Mouse (Mus musculus) CH12.LX (cell line): Measurements from ENCODE around the gene Pkdcc.

ENCODE experiments used
- CTCF ChIP-seq, 2 experiments: IDR thresholded peaks in 1 of 2; conservative IDR thresholded peaks in 1 of 2; 2 replicates each; pipeline ENCODE4 v1.5.1; 2011 to 2012; ENCODE audit warnings: low read depth in 2 of 2, low read length in 2 of 2, improper control_type of control experiment in 1 of 2, inconsistent platforms in 1 of 2, mild to moderate bottlenecking in 1 of 2, moderate library complexity in 1 of 2
- ELF1 ChIP-seq: IDR thresholded peaks from 2 replicates; pipeline ENCODE4 v1.6.1; 2014; ENCODE audit warnings: low read depth, mild to moderate bottlenecking, inconsistent platforms, low read length, improper control_type of control experiment
- EP300 ChIP-seq: IDR thresholded peaks from 2 replicates; pipeline ENCODE4 v1.6.1; 2011; ENCODE audit warnings: low read length, improper control_type of control experiment
- HCFC1 ChIP-seq: IDR thresholded peaks from 2 replicates; pipeline ENCODE4 v1.6.1; 2012; ENCODE audit warnings: low read depth, mild to moderate bottlenecking, inconsistent platforms, low read length, improper control_type of control experiment
- IRF4 ChIP-seq: IDR thresholded peaks from 2 replicates; pipeline ENCODE4 v1.6.1; 2014; ENCODE audit warnings: low read depth, mild to moderate bottlenecking, inconsistent platforms, low read length, improper control_type of control experiment
- MAFK ChIP-seq: IDR thresholded peaks from 2 replicates; pipeline ENCODE4 v1.6.1; 2011; ENCODE audit warnings: low read length, improper control_type of control experiment; ENCODE audit not compliant: insufficient replicate concordance
- MEF2A ChIP-seq: IDR thresholded peaks from 2 replicates; pipeline ENCODE4 v1.6.1; 2014; ENCODE audit warnings: low read depth, mild to moderate bottlenecking, inconsistent platforms, low read length, improper control_type of control experiment, borderline replicate concordance
- NELFE ChIP-seq: IDR thresholded peaks from 2 replicates; pipeline ENCODE4 v1.6.1; 2011; ENCODE audit warnings: low read depth, low read length, improper control_type of control experiment
- POLR2A ChIP-seq: IDR thresholded peaks from 2 replicates; pipeline ENCODE4 v1.6.1; 2011; ENCODE audit warnings: low read depth, mild to moderate bottlenecking, improper control_type of control experiment, low read length
- POLR2AphosphoS2 ChIP-seq: IDR thresholded peaks from 2 replicates; pipeline ENCODE4 v1.6.1; 2011; ENCODE audit warnings: low read depth, low read length, improper control_type of control experiment
- RCOR1 ChIP-seq: conservative IDR thresholded peaks from 2 replicates; pipeline ENCODE4 v1.6.1; 2012; ENCODE audit warnings: low read depth, mild to moderate bottlenecking, inconsistent platforms, low read length, improper control_type of control experiment
- SIN3A ChIP-seq: IDR thresholded peaks from 2 replicates; pipeline ENCODE4 v1.6.1; 2012; ENCODE audit warnings: low read length, improper control_type of control experiment, inconsistent platforms
- TCF12 ChIP-seq: IDR thresholded peaks from 2 replicates; pipeline ENCODE4 v1.6.1; 2014; ENCODE audit warnings: low read depth, mild to moderate bottlenecking, inconsistent platforms, low read length, improper control_type of control experiment
- ZC3H11A ChIP-seq: IDR thresholded peaks from 2 replicates; pipeline ENCODE4 v1.6.1; 2012; ENCODE audit warnings: low read depth, mild to moderate bottlenecking, inconsistent platforms, low read length, improper control_type of control experiment

- no peak for TF ChIP-seq HCFC1
- no peak for TF ChIP-seq CTCF (conservative IDR thresholded peaks at IDR 0.05 in 1 of 2, IDR thresholded peaks at IDR 0.05 in 1 of 2; ENCODE audit: low read depth in 2 of 2, low read length in 2 of 2)
- no peak for TF ChIP-seq POLR2AphosphoS2
- no peak for TF ChIP-seq IRF4
- TF ChIP-seq MEF2A: no peak
- TF ChIP-seq ELF1: no peak
- TF ChIP-seq EP300: no peak
- TF ChIP-seq ZC3H11A: no peak
- no peak for TF ChIP-seq POLR2A
- no peak for TF ChIP-seq NELFE
- TF ChIP-seq TCF12: no peak
- no peak for TF ChIP-seq MAFK
- TF ChIP-seq SIN3A: no peak
- no peak for TF ChIP-seq RCOR1
These were observed 32.1 kb downstream of the Pkdcc start for GRCm38 (mm10) chr17:83247176-83247575.
